Mouse (Mus musculus) small intestine, adult 2 months (tissue): Measurements from ENCODE around the gene Idnk. TPM values are rescaled to one million over a fixed set of nuclear protein-coding genes. Genes with fewer than 3 reads are reported as not detected.
A peak's percentile ranks its signal among the peaks of the same experiment; 100 is the strongest.

Experiments used
- H3K27ac ChIP-seq: fragments of 200-500 bp; 2 replicates; pipeline ENCODE4 v1.5.1; 2012; ENCODE audit warnings: low read depth, low read length, control low read depth, inconsistent platforms; ENCODE audit not compliant: insufficient read depth
- H3K27me3 ChIP-seq: fragments of 200-500 bp; 2 replicates; pipeline ENCODE4 v1.6.1; 2012; ENCODE audit warnings: mild to moderate bottlenecking, moderate library complexity, low read length, inconsistent platforms; ENCODE audit not compliant: control insufficient read depth, insufficient read depth
- H3K36me3 ChIP-seq: fragments of 200-500 bp; 2 replicates; pipeline ENCODE4 v1.6.1; 2012; ENCODE audit warnings: mild to moderate bottlenecking, low read length, control low read depth, inconsistent platforms; ENCODE audit not compliant: control insufficient read depth, insufficient read depth
- H3K4me1 ChIP-seq: fragments of 200-500 bp; 2 replicates; pipeline ENCODE4 v1.6.1; 2012; ENCODE audit warnings: low read length, inconsistent platforms, mixed read lengths; ENCODE audit not compliant: control insufficient read depth, insufficient read depth, insufficient read length
- H3K4me3 ChIP-seq: fragments of 200-500 bp; 2 replicates; pipeline ENCODE4 v1.5.1; 2012; ENCODE audit warnings: low read depth, mild to moderate bottlenecking, control low read depth, inconsistent platforms, low read length, moderate library complexity
- CTCF ChIP-seq: fragments of 200-500 bp; IDR thresholded peaks from 2 replicates; pipeline ENCODE4 v1.5.1; 2012; ENCODE audit warnings: low read depth, mild to moderate bottlenecking, control low read depth, inconsistent platforms, low read length, moderate library complexity, mixed read lengths; ENCODE audit not compliant: insufficient replicate concordance, insufficient read length; ENCODE audit errors: extremely low read depth
- POLR2A ChIP-seq: fragments of 200-500 bp; IDR thresholded peaks from 2 replicates; pipeline ENCODE4 v1.6.1; 2012; ENCODE audit warnings: low read depth, mild to moderate bottlenecking, control low read depth, inconsistent platforms, low read length, moderate library complexity
- WGBS: fragments of 180-500 bp; shearing (Covaris S2); methylation state at CpG from one replicate; pipeline ENCODE4 v1.1.7; 2018; 5-methylcytosine and 5-hydroxymethylcytosine counted together
- polyA plus RNA-seq: library from polyadenylated mRNA; depleted of rRNA; stranded (reverse); fragments of >200 nt; gene quantifications from 2 replicates; pipeline ENCODE4 v1.2.3, GENCODE M21; 2012; rRNA removed

Gene Idnk
- 7.9 and 18.1 TPM in 2 replicates for polyA plus RNA-seq

- Histone ChIP-seq H3K4me1 (0 out of 2 replicates have a peak, but pooled peaks cover 2% of the 10 kb centered on the region), H3K27ac (peak within 1 kb of the TSS; percentile 82), H3K27me3 (no peaks in the 10 kb centered on the region), H3K4me3 (peak within 1 kb of the TSS; percentile 98), H3K36me3 (peaks cover 19% of the 10 kb centered on the region)
- TF ChIP-seq POLR2A (peak; percentile 77; the same call in 1 of the 2 replicates), CTCF (peak; percentile 41; the same call in 1 of the 2 replicates)
- WGBS, result 1% methylated on average over 30 of the region's 30 CpGs
Measured at GRCm38 (mm10) chr13:58157447-58158098, at the start of gene Idnk. Gene Idnk, plus strand, starts transcription at chr13:58157649.

- Histone ChIP-seq H3K4me1 (peaks cover 14% of the 10 kb centered on the region; the same call in 1 of the 2 replicates), H3K4me3 (no peak overlapping the region), H3K27ac (no peak overlapping the region), H3K36me3 (no peaks in the 10 kb centered on the region), H3K27me3 (no peaks in the 10 kb centered on the region)
- 93% methylated on average over 6 of the region's 6 CpGs for WGBS
- TF ChIP-seq CTCF (no peak), POLR2A (no peak)
Measured at GRCm38 (mm10) chr13:58111306-58111705, 46.1 kb upstream of the Idnk start.

- TF ChIP-seq CTCF (no peak), POLR2A (no peak)
- H3K27ac ChIP-seq, result no peak overlapping the region
- H3K4me1 ChIP-seq, result peaks cover 14% of the 10 kb centered on the region; the same call in 1 of the 2 replicates
- H3K4me3 ChIP-seq, result 0 out of 2 replicates have a peak overlapping the region, but pooled peaks have one; percentile 65
- WGBS, result 61% methylated on average over 10 of the region's 10 CpGs
- H3K27me3 ChIP-seq, result no peaks in the 10 kb centered on the region
- no peaks in the 10 kb centered on the region for H3K36me3 ChIP-seq
Measured at GRCm38 (mm10) chr13:58112191-58112590, 45.3 kb upstream of the Idnk start.

- Histone ChIP-seq H3K27ac (no peak overlapping the region), H3K36me3 (no peaks in the 10 kb centered on the region), H3K4me3 (peak overlapping the region; percentile 65), H3K4me1 (peaks cover 14% of the 10 kb centered on the region; the same call in 1 of the 2 replicates), H3K27me3 (no peaks in the 10 kb centered on the region)
- 11% methylated on average over 11 of the region's 11 CpGs for WGBS
- no peak for TF ChIP-seq CTCF
- TF ChIP-seq POLR2A, result peak; percentile 19; the same call in 1 of the 2 replicates
Measured at GRCm38 (mm10) chr13:58112601-58113041, 44.8 kb upstream of the Idnk start.

- no peak within 1 kb of the TSS for H3K27ac ChIP-seq
- no peaks in the 10 kb centered on the region for H3K36me3 ChIP-seq
- peaks cover 14% of the 10 kb centered on the region; the same call in 1 of the 2 replicates for H3K4me1 ChIP-seq
- 3% methylated on average over 35 of the region's 35 CpGs for WGBS
- H3K27me3 ChIP-seq, result no peaks in the 10 kb centered on the region
- TF ChIP-seq POLR2A (0 out of 2 replicates have a peak, but pooled peaks have one; percentile 2), CTCF (no peak)
- peak within 1 kb of the TSS; percentile 65 for H3K4me3 ChIP-seq
Measured at GRCm38 (mm10) chr13:58113061-58113900, 44.2 kb upstream of the Idnk start, which contains the start of gene Klhl3. Gene Klhl3, minus strand, starts transcription at chr13:58113592.

- H3K4me3 ChIP-seq, result peak overlapping the region; percentile 3; the same call in 1 of the 2 replicates
- no peaks in the 10 kb centered on the region for H3K27me3 ChIP-seq
- 6% methylated on average over 13 of the region's 13 CpGs for WGBS
- H3K27ac ChIP-seq, result no peak overlapping the region
- H3K4me1 ChIP-seq, result peaks cover 14% of the 10 kb centered on the region; the same call in 1 of the 2 replicates
- no peak for TF ChIP-seq POLR2A
- TF ChIP-seq CTCF, result no peak
- H3K36me3 ChIP-seq, result no peaks in the 10 kb centered on the region
Measured at GRCm38 (mm10) chr13:58115227-58115626, 42.2 kb upstream of the Idnk start.
